Mouse (Mus musculus) c-Kit-negative CD71-positive TER-119-positive erythroid progenitor cells, embryonic 14.5 days (primary cell): ENCODE results near the gene Copg1.
"Not testable (repeated sequence)": the region's sequence is repeated elsewhere in the genome, so short reads cannot be mapped to it uniquely, and the experiment has no call there.

ENCODE experiments used
- DNase-seq: peaks from one replicate; pipeline ENCODE4 v3.0.0-alpha.2; 2013; ENCODE audit warnings: low read depth, low spot score

The Copg1 gene

GRCm38 (mm10) chr6:87875562-87875961 is 12.1 kb upstream of the Copg1 start:
- DNase-seq = no peak

GRCm38 (mm10) chr6:87876068-87876643 is 11.5 kb upstream of the Copg1 start:
- no peak for DNase-seq

GRCm38 (mm10) chr6:87879010-87879409 is 8.6 kb upstream of the Copg1 start:
- DNase-seq = no peak

- DNase-seq = no peak
Observed at GRCm38 (mm10) chr6:87879628-87880027, 8.0 kb upstream of the Copg1 start.

GRCm38 (mm10) chr6:87882221-87882620 is 5.4 kb upstream of the Copg1 start:
- no peak for DNase-seq

GRCm38 (mm10) chr6:87882816-87883215 is 4.8 kb upstream of the Copg1 start:
- no peak for DNase-seq

GRCm38 (mm10) chr6:87886721-87887120 is 893 bp upstream of the Copg1 start:
- no peak for DNase-seq

GRCm38 (mm10) chr6:87893931-87894330 is 6.3 kb downstream of the Copg1 start:
- no peak for DNase-seq

GRCm38 (mm10) chr6:87898028-87898427 is 10.4 kb downstream of the Copg1 start:
- DNase-seq = no peak

GRCm38 (mm10) chr6:87906632-87907031 is 19.0 kb downstream of the Copg1 start:
- DNase-seq = no peak

- no peak for DNase-seq
Observed at GRCm38 (mm10) chr6:87909181-87909580, 21.6 kb downstream of the Copg1 start.

- DNase-seq = no peak
Observed at GRCm38 (mm10) chr6:87911559-87911958, 23.9 kb downstream of the Copg1 start.

- DNase-seq = peak; percentile 71
Observed at GRCm38 (mm10) chr6:87913661-87914325, 26.2 kb downstream of the Copg1 start, which contains the start of gene Hmces. Gene Hmces, plus strand, starts transcription at chr6:87913935.

GRCm38 (mm10) chr6:87914326-87915102 is 26.9 kb downstream of the Copg1 start:
- DNase-seq = no peak

GRCm38 (mm10) chr6:87915939-87916338 is 28.3 kb downstream of the Copg1 start:
- DNase-seq = no peak

- no peak for DNase-seq
Observed at GRCm38 (mm10) chr6:87921201-87921600, 33.6 kb downstream of the Copg1 start.

- DNase-seq = no peak
Observed at GRCm38 (mm10) chr6:87923624-87924023, 36.0 kb downstream of the Copg1 start.

- no peak for DNase-seq
Observed at GRCm38 (mm10) chr6:87935037-87935436, 47.4 kb downstream of the Copg1 start.

GRCm38 (mm10) chr6:87937178-87937788 is 49.7 kb downstream of the Copg1 start:
- DNase-seq = no peak

- DNase-seq = no peak
Observed at GRCm38 (mm10) chr6:87938941-87939340, 51.3 kb downstream of the Copg1 start.

GRCm38 (mm10) chr6:87942179-87942578 is 54.6 kb downstream of the Copg1 start:
- DNase-seq = no peak

GRCm38 (mm10) chr6:87962457-87962856 is 74.8 kb downstream of the Copg1 start:
- not testable (repeated sequence) for DNase-seq
